Mouse (Mus musculus): ENCODE results near the gene Stpg1. TPM values are rescaled to one million over a fixed set of nuclear protein-coding genes. Genes with fewer than 3 reads are reported as not detected.

Gene Stpg1
- polyA plus RNA-seq, 1 experiment from 2014 or later: 0.47 TPM

GRCm38 (mm10) chr4:135489256-135489655, 5.3 kb upstream of the Stpg1 start:
- Histone ChIP-seq H3K36me3 (ENCODE audit: control insufficient read depth, insufficient read depth) (peaks cover 12% of the 10 kb centered on the region), H3K9me3 (replicated peaks; ENCODE audit: control insufficient read depth, low read length) (no peaks in the 10 kb centered on the region), H3K9ac (ENCODE audit: low read length) (no peak overlapping the region), H3K4me2 (ENCODE audit: low read depth, low read length) (no peak overlapping the region), H3K4me1 (ENCODE audit: control insufficient read depth, insufficient read depth, low read length) (peaks cover 5% of the 10 kb centered on the region; the same call in 1 of the 2 replicates), H3K27ac (ENCODE audit: low read length) (no peak overlapping the region), H3K4me3 (ENCODE audit: low read length) (no peak overlapping the region), H3K27me3 (ENCODE audit: control insufficient read depth, insufficient read depth, low read length) (no peaks in the 10 kb centered on the region)
- 88% methylated on average over 7 of the region's 7 CpGs for WGBS
- no peak for ATAC-seq (replicated peaks; ENCODE audit: extremely low read depth, insufficient read depth, low FRiP score)

- Histone ChIP-seq H3K4me3 (ENCODE audit: low read length) (peak overlapping the region; percentile 81), H3K27me3 (ENCODE audit: control insufficient read depth, insufficient read depth, low read length) (no peaks in the 10 kb centered on the region), H3K9ac (ENCODE audit: low read length) (no peak overlapping the region), H3K27ac (ENCODE audit: low read length) (no peak overlapping the region), H3K9me3 (replicated peaks; ENCODE audit: control insufficient read depth, low read length) (no peaks in the 10 kb centered on the region), H3K36me3 (ENCODE audit: control insufficient read depth, insufficient read depth) (peaks cover 12% of the 10 kb centered on the region), H3K4me1 (ENCODE audit: control insufficient read depth, insufficient read depth, low read length) (peaks cover 5% of the 10 kb centered on the region; the same call in 1 of the 2 replicates), H3K4me2 (ENCODE audit: low read depth, low read length) (peak overlapping the region; percentile 82)
- WGBS: 40% methylated on average over 4 of the region's 4 CpGs
- ATAC-seq (replicated peaks; ENCODE audit: extremely low read depth, insufficient read depth, low FRiP score): no peak
Observed at GRCm38 (mm10) chr4:135493271-135493670, 1.3 kb upstream of the Stpg1 start.

DNA sequence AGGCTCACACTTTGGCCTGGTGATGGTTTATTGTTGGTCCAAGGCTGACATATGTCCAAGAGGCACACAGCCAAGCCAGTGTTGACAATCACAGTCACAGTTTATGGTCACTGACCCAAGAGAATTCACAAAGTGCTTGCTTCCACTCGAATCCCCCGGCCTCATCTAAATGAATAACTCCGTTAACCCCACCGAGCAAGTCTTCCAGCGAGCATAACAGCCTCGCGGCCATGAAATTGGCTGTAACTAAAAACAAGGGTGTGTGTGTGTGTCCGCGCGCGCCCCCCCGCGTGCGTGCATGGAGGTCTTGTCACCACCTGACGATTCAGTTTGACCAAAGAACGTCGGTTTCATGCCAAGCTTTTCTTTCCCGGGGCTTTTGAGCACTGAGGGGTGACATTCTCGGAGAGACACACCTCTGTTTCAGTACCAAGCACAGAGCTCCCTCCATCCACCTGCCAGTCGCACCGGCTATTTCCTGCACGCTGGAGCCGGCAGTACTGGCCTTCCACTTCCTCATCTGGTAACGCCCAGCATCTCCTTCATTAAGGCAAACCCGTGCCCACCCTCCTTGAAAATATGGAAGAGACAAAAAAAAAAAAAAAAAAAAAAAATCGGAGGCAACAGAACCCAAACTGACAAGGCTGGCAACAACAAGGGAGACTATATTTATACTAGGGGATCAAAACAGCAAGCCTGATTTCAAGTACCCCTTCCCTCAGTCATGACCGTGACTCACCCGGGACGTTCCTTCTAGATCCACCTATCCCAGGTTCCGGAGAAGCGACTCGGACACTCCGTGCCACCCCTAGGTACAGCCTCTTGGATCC, 684 bp upstream of the Stpg1 start:
- Histone ChIP-seq H3K27ac (ENCODE audit: low read length) (peak overlapping the region; percentile 13), H3K27me3 (ENCODE audit: control insufficient read depth, insufficient read depth, low read length) (no peaks in the 10 kb centered on the region), H3K4me3 (ENCODE audit: low read length) (peak overlapping the region; percentile 81), H3K4me1 (ENCODE audit: control insufficient read depth, insufficient read depth, low read length) (peaks cover 5% of the 10 kb centered on the region; the same call in 1 of the 2 replicates), H3K9ac (ENCODE audit: low read length) (peak overlapping the region; percentile 65), H3K36me3 (ENCODE audit: control insufficient read depth, insufficient read depth) (peaks cover 11% of the 10 kb centered on the region), H3K4me2 (ENCODE audit: low read depth, low read length) (peak overlapping the region; percentile 82), H3K9me3 (replicated peaks; ENCODE audit: control insufficient read depth, low read length) (no peaks in the 10 kb centered on the region)
- no peak; the same call in 1 of the 2 replicates for ATAC-seq (replicated peaks; ENCODE audit: extremely low read depth, insufficient read depth, low FRiP score)
- WGBS: 2% methylated on average over 33 of the region's 33 CpGs

GRCm38 (mm10) chr4:135495397-135495791, 804 bp downstream of the Stpg1 start:
- peak overlapping the region; percentile 82 for H3K4me2 ChIP-seq (ENCODE audit: low read depth, low read length)
- peaks cover under 1% of the 10 kb centered on the region; the same call in 1 of the 2 replicates for H3K9me3 ChIP-seq (replicated peaks; ENCODE audit: control insufficient read depth, low read length)
- no peaks in the 10 kb centered on the region for H3K36me3 ChIP-seq (ENCODE audit: control insufficient read depth, insufficient read depth)
- peak overlapping the region; percentile 81 for H3K4me3 ChIP-seq (ENCODE audit: low read length)
- H3K4me1 ChIP-seq (ENCODE audit: control insufficient read depth, insufficient read depth, low read length): peaks cover 5% of the 10 kb centered on the region; the same call in 1 of the 2 replicates
- WGBS: 14% methylated on average over 9 of the region's 9 CpGs
- no peak overlapping the region; the same call in 1 of the 2 replicates for H3K9ac ChIP-seq (ENCODE audit: low read length)
- no peak overlapping the region for H3K27ac ChIP-seq (ENCODE audit: low read length)
- no peak for ATAC-seq (replicated peaks; ENCODE audit: extremely low read depth, insufficient read depth, low FRiP score)
- no peaks in the 10 kb centered on the region for H3K27me3 ChIP-seq (ENCODE audit: control insufficient read depth, insufficient read depth, low read length)

DNA sequence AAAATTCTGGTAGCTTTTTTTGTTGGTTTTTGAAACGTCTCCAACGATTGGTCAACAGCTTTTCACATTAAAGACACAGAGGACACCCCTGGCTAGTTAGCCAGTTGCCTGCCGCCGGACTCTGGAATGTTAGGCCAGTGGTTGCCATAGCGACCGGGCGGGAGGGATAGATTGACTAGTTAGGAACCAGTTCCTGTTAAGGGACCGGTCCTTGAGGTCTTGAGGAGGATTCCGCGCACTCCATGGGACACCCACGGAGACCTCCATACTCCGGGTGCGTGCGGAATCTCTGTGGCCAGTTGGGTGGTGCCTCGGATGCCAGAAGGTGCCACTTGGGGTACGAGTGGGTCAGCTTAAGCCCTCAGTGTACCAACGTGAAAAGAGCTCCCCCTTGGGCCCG, 1.2 kb downstream of the Stpg1 start:
- Histone ChIP-seq H3K9me3 (replicated peaks; ENCODE audit: control insufficient read depth, low read length) (peaks cover 5% of the 10 kb centered on the region), H3K27ac (ENCODE audit: low read length) (no peak overlapping the region), H3K4me2 (ENCODE audit: low read depth, low read length) (no peak overlapping the region; the same call in 1 of the 2 replicates), H3K9ac (ENCODE audit: low read length) (no peak overlapping the region), H3K4me3 (ENCODE audit: low read length) (no peak overlapping the region), H3K36me3 (ENCODE audit: control insufficient read depth, insufficient read depth) (no peaks in the 10 kb centered on the region), H3K27me3 (ENCODE audit: control insufficient read depth, insufficient read depth, low read length) (no peaks in the 10 kb centered on the region), H3K4me1 (ENCODE audit: control insufficient read depth, insufficient read depth, low read length) (peaks cover 5% of the 10 kb centered on the region; the same call in 1 of the 2 replicates)
- no peak for ATAC-seq (replicated peaks; ENCODE audit: extremely low read depth, insufficient read depth, low FRiP score)
- WGBS: 26% methylated on average over 18 of the region's 18 CpGs

GRCm38 (mm10) chr4:135498136-135498535, 3.5 kb downstream of the Stpg1 start:
- ATAC-seq (replicated peaks; ENCODE audit: extremely low read depth, insufficient read depth, low FRiP score): no peak
- Histone ChIP-seq H3K27ac (ENCODE audit: low read length) (no peak overlapping the region), H3K9me3 (replicated peaks; ENCODE audit: control insufficient read depth, low read length) (peaks cover 5% of the 10 kb centered on the region), H3K4me1 (ENCODE audit: control insufficient read depth, insufficient read depth, low read length) (peaks cover 4% of the 10 kb centered on the region; the same call in 1 of the 2 replicates), H3K27me3 (ENCODE audit: control insufficient read depth, insufficient read depth, low read length) (no peaks in the 10 kb centered on the region), H3K4me3 (ENCODE audit: low read length) (no peak overlapping the region), H3K4me2 (ENCODE audit: low read depth, low read length) (no peak overlapping the region), H3K9ac (ENCODE audit: low read length) (no peak overlapping the region), H3K36me3 (ENCODE audit: control insufficient read depth, insufficient read depth) (no peaks in the 10 kb centered on the region)
- WGBS: 76% methylated on average over 6 of the region's 6 CpGs

GRCm38 (mm10) chr4:135499831-135500230, 5.2 kb downstream of the Stpg1 start:
- Histone ChIP-seq H3K36me3 (ENCODE audit: control insufficient read depth, insufficient read depth) (no peaks in the 10 kb centered on the region), H3K4me1 (ENCODE audit: control insufficient read depth, insufficient read depth, low read length) (no peaks in the 10 kb centered on the region), H3K4me2 (ENCODE audit: low read depth, low read length) (no peak overlapping the region), H3K9me3 (replicated peaks; ENCODE audit: control insufficient read depth, low read length) (peaks cover 5% of the 10 kb centered on the region), H3K27ac (ENCODE audit: low read length) (no peak overlapping the region), H3K27me3 (ENCODE audit: control insufficient read depth, insufficient read depth, low read length) (no peaks in the 10 kb centered on the region), H3K4me3 (ENCODE audit: low read length) (no peak overlapping the region), H3K9ac (ENCODE audit: low read length) (no peak overlapping the region)
- WGBS: 85% methylated on average over 3 of the region's 3 CpGs
- ATAC-seq (replicated peaks; ENCODE audit: extremely low read depth, insufficient read depth, low FRiP score): no peak

DNA sequence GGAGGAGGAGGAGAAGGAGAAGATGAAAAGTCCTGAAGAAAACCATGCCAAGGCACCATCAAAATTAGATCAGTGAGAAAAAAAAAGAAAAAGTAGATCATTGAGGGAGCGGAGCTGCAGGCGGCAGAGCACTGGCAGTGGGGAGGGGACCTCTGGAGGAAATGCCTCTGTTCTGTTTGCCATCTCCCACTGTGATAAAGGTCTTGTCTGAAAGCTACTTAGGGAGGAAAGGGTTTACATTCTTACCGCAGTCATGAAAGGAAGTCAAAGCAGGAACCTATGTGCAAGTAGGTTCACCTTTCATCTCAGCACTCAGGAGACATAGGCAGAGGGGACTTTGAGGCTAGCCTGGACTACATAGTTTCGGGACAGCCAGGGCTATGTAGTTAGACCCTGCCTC, 7.0 kb downstream of the Stpg1 start:
- Histone ChIP-seq H3K36me3 (ENCODE audit: control insufficient read depth, insufficient read depth) (no peaks in the 10 kb centered on the region), H3K4me1 (ENCODE audit: control insufficient read depth, insufficient read depth, low read length) (no peaks in the 10 kb centered on the region), H3K27ac (ENCODE audit: low read length) (no peak overlapping the region), H3K4me2 (ENCODE audit: low read depth, low read length) (no peak overlapping the region), H3K4me3 (ENCODE audit: low read length) (no peak overlapping the region), H3K27me3 (ENCODE audit: control insufficient read depth, insufficient read depth, low read length) (no peaks in the 10 kb centered on the region), H3K9me3 (replicated peaks; ENCODE audit: control insufficient read depth, low read length) (peaks cover 5% of the 10 kb centered on the region), H3K9ac (ENCODE audit: low read length) (no peak overlapping the region)
- no peak for ATAC-seq (replicated peaks; ENCODE audit: extremely low read depth, insufficient read depth, low FRiP score)
- WGBS: 52% methylated on average over 4 of the region's 4 CpGs

GRCm38 (mm10) chr4:135505794-135506193, 11.2 kb downstream of the Stpg1 start:
- Histone ChIP-seq H3K36me3 (ENCODE audit: control insufficient read depth, insufficient read depth) (no peaks in the 10 kb centered on the region), H3K4me3 (ENCODE audit: low read length) (no peak overlapping the region), H3K27ac (ENCODE audit: low read length) (no peak overlapping the region), H3K4me2 (ENCODE audit: low read depth, low read length) (no peak overlapping the region), H3K4me1 (ENCODE audit: control insufficient read depth, insufficient read depth, low read length) (peaks cover 2% of the 10 kb centered on the region), H3K9me3 (replicated peaks; ENCODE audit: control insufficient read depth, low read length) (peaks cover under 1% of the 10 kb centered on the region), H3K27me3 (ENCODE audit: control insufficient read depth, insufficient read depth, low read length) (no peaks in the 10 kb centered on the region; the same call in 1 of the 2 replicates), H3K9ac (ENCODE audit: low read length) (no peak overlapping the region)
- WGBS: 67% methylated on average over 11 of the region's 11 CpGs
- ATAC-seq (replicated peaks; ENCODE audit: extremely low read depth, insufficient read depth, low FRiP score): no peak

Measured in heart, embryonic 16.5 days (tissue).